20 mouse cellular contexts compared by ENCODE assay signal in genomic region chr8:82374470-82374869, GRCm38 (mm10). TPM values are rescaled to one million over a fixed set of nuclear protein-coding genes. Genes with fewer than 3 reads are reported as not detected.
DNase-seq lines count a peak whose midpoint lies in the region; ATAC-seq and TF ChIP-seq lines count a peak whose summit lies in the region.
"Had no signal": no experiment of that assay in that cellular context is flagged by ENCODE, and none has a peak within 500 bp of the region (broad histone marks: within the 10 kb centered on the region; RNA-seq: fewer than 3 reads in every experiment).

No protein-coding gene starts in this region.

- DNase-seq in liver, postnatal 0 days: no peak
- DNase-seq in liver, embryonic 11.5 days (ENCODE audit: low spot score): no peak
- no peak for DNase-seq in left cerebral cortex, postnatal 36 days (ENCODE audit: low spot score in 2 of 2)
- DNase-seq in thymus, postnatal 0 days (ENCODE audit: low spot score): no peak
- DNase-seq in urinary bladder, postnatal 10 days (ENCODE audit: low spot score): no peak
- DNase-seq: adrenal gland, postnatal 36 days; cerebellum, postnatal 36 days; gastrocnemius, postnatal 14 days; kidney, adult 2 months; kidney, postnatal 36 days; retina, postnatal 1 day; thymus, postnatal 14 days had no signal

- ATAC-seq in liver, postnatal 0 days: peak; percentile 54
- no peak for ATAC-seq in liver, embryonic 11.5 days (replicated peaks; ENCODE audit: low FRiP score)
- ATAC-seq: activated CD4-positive, CD25-positive, alpha-beta regulatory T cell, adult 4 months had no signal

- no peak overlapping the region for H3K4me3 ChIP-seq in liver, postnatal 0 days (ENCODE audit: low read depth, low read length)
- no peak overlapping the region for H3K4me3 ChIP-seq in liver, embryonic 11.5 days (ENCODE audit: low read depth, low read length)
- H3K4me3 ChIP-seq in bone marrow macrophage, adult 2 months (ENCODE audit: insufficient read depth, low read length): no peak overlapping the region
- H3K4me3 ChIP-seq in macrophage (ENCODE audit: inconsistent target): no peak overlapping the region
- H3K4me3 ChIP-seq: limb, embryonic 12.5 days; liver, embryonic 15.5 days; neural tube, embryonic 12.5 days; stomach, embryonic 15.5 days had no signal

- no peak for TF ChIP-seq POLR2A in bone marrow macrophage, adult 2 months (IDR thresholded peaks at IDR 0.05; ENCODE audit: borderline replicate concordance, low read depth, low read length)

- intact Hi-C loops in left cerebral cortex, postnatal 36 days (cut with DNase I): no loop called here

- no peak overlapping the region for H3K9ac ChIP-seq in liver, postnatal 0 days (replicated peaks)
- H3K9ac ChIP-seq in liver, embryonic 11.5 days (ENCODE audit: low read depth, low read length): no peak overlapping the region
- H3K9ac ChIP-seq: hindbrain, embryonic 14.5 days; limb, embryonic 12.5 days; liver, embryonic 15.5 days; neural tube, embryonic 12.5 days; stomach, embryonic 15.5 days had no signal

- no peak overlapping the region for H3K4me2 ChIP-seq in liver, postnatal 0 days (ENCODE audit: low read depth, low read length)
- no peak overlapping the region for H3K4me2 ChIP-seq in liver, embryonic 11.5 days
- H3K4me2 ChIP-seq: hindbrain, embryonic 14.5 days; limb, embryonic 12.5 days; liver, embryonic 15.5 days; neural tube, embryonic 12.5 days; stomach, embryonic 15.5 days had no signal

- H3K9me3 ChIP-seq in liver, postnatal 0 days (ENCODE audit: low read length): no peaks in the 10 kb centered on the region
- no peaks in the 10 kb centered on the region for H3K9me3 ChIP-seq in liver, embryonic 11.5 days (ENCODE audit: control insufficient read depth, low read length)
- H3K9me3 ChIP-seq: limb, embryonic 12.5 days; liver, embryonic 15.5 days; neural tube, embryonic 12.5 days; stomach, embryonic 15.5 days had no signal

- H3K27ac ChIP-seq in liver, postnatal 0 days (ENCODE audit: low read depth): peak overlapping the region; percentile 19; the same call in 1 of the 2 replicates
- H3K27ac ChIP-seq in liver, embryonic 11.5 days (ENCODE audit: low read depth, low read length): no peak overlapping the region
- H3K27ac ChIP-seq in bone marrow macrophage, adult 2 months (ENCODE audit: insufficient read depth, low read depth, low read length): peak overlapping the region; percentile 41
- peak overlapping the region; percentile 68 for H3K27ac ChIP-seq in macrophage
- H3K27ac ChIP-seq: hindbrain, embryonic 14.5 days; limb, embryonic 12.5 days; liver, embryonic 15.5 days; neural tube, embryonic 12.5 days; stomach, embryonic 15.5 days had no signal

- WGBS in liver, postnatal 0 days (ENCODE audit: insufficient replicate concordance): 31% methylated on average over 4 of the region's 4 CpGs
- WGBS in liver, embryonic 11.5 days: 43% methylated on average over 4 of the region's 4 CpGs
- 3% methylated on average over 4 of the region's 4 CpGs for WGBS in macrophage (ENCODE audit: missing documents)

- no peaks in the 10 kb centered on the region for H3K27me3 ChIP-seq in liver, postnatal 0 days (ENCODE audit: insufficient read depth, low read length)
- H3K27me3 ChIP-seq in liver, embryonic 11.5 days (replicated peaks; ENCODE audit: control insufficient read depth, insufficient read depth, low read length): no peaks in the 10 kb centered on the region
- H3K27me3 ChIP-seq: limb, embryonic 12.5 days; liver, embryonic 15.5 days; neural tube, embryonic 12.5 days; stomach, embryonic 15.5 days had no signal

- TF ChIP-seq CTCF in liver, postnatal 0 days (IDR thresholded peaks at IDR 0.05; ENCODE audit: low read depth): no peak
- TF ChIP-seq CTCF in bone marrow macrophage, adult 2 months (IDR thresholded peaks at IDR 0.05; ENCODE audit: low read depth, low read length): no peak

- H3K36me3 ChIP-seq in liver, postnatal 0 days (replicated peaks; ENCODE audit: insufficient read depth, low read length): no peaks in the 10 kb centered on the region; the same call in 1 of the 2 replicates
- H3K36me3 ChIP-seq in liver, embryonic 11.5 days (ENCODE audit: control insufficient read depth, insufficient read depth, low read length): no peaks in the 10 kb centered on the region
- peaks cover 35% of the 10 kb centered on the region for H3K36me3 ChIP-seq in macrophage (ENCODE audit: inconsistent target)
- H3K36me3 ChIP-seq: limb, embryonic 12.5 days; liver, embryonic 15.5 days; neural tube, embryonic 12.5 days; stomach, embryonic 15.5 days had no signal

- peak; percentile 43; the same call in 1 of the 2 replicates for TF ChIP-seq EP300 in liver, postnatal 0 days (IDR thresholded peaks at IDR 0.05; ENCODE audit: low read depth)

- 0 out of 2 replicates have a peak, but pooled peaks cover 5% of the 10 kb centered on the region for H3K4me1 ChIP-seq in liver, postnatal 0 days (ENCODE audit: insufficient read depth)
- no peaks in the 10 kb centered on the region for H3K4me1 ChIP-seq in liver, embryonic 11.5 days (replicated peaks; ENCODE audit: control insufficient read depth, insufficient read depth, low read length)
- H3K4me1 ChIP-seq in bone marrow macrophage, adult 2 months (ENCODE audit: control insufficient read depth, insufficient read depth, low read length): peaks cover 36% of the 10 kb centered on the region
- H3K4me1 ChIP-seq: limb, embryonic 12.5 days; liver, embryonic 15.5 days; neural tube, embryonic 12.5 days; stomach, embryonic 15.5 days had no signal

- H3K79me2 ChIP-seq in macrophage (ENCODE audit: inconsistent target): peaks cover 82% of the 10 kb centered on the region

RNA-seq across cellular contexts. Expression of gene Il15, which starts 28.6 kb away (rescaled TPM):
- polyA plus RNA-seq in liver, postnatal 0 days (2015; fragmentation: Nextera tagmentation; extraction: Ambion mirVana): 6.4 and 7.3 TPM in 2 replicates
- polyA plus RNA-seq in liver, embryonic 11.5 days (2014; fragmentation: Nextera tagmentation; extraction: Ambion mirVana): 3.1 and 4.5 TPM in 2 replicates
- 62.8 and 71.2 TPM in 2 replicates for polyA plus RNA-seq in bone marrow macrophage, adult 2 months (2012; ENCODE audit: insufficient read depth, insufficient read length, missing spikeins)
- 1,000 to 10,000 TPM in 1 of 26 experiments, 100 to 1,000 TPM in 21, 10 to 100 TPM in 4; 56.7 to 1,055 (median 169) TPM for total RNA-seq in macrophage (2018; cell fraction: chromatin; rRNA removed)
- 100 to 1,000 TPM in 11 of 26 experiments, 10 to 100 TPM in 15; 38.9 to 344 (median 95.8) TPM for total RNA-seq in macrophage (2018; cell fraction: cytosol; rRNA removed)
- total RNA-seq in macrophage (2018; cell fraction: nucleus; rRNA removed): 1,000 to 10,000 TPM in 1 of 26 experiments, 100 to 1,000 TPM in 21, 10 to 100 TPM in 4; 54.7 to 1,190 (median 183) TPM
- polyA plus RNA-seq in macrophage (2018): 27.2 to 76.9 TPM (median 28.5 TPM) in 3 replicates
- 1 to 10 TPM; 2.1 to 2.3 TPM for total RNA-seq in left cerebral cortex, postnatal 36 days (2021)
- polyA plus RNA-seq in thymus, postnatal 0 days (2015; fragmentation: Nextera tagmentation; extraction: Ambion mirVana): 10.2 and 16.4 TPM in 2 replicates
